Mouse (Mus musculus) limb, embryonic 14.5 days (tissue): ENCODE measurements around the gene 1110002E22Rik. TPM values are rescaled to one million over a fixed set of nuclear protein-coding genes. Genes with fewer than 3 reads are reported as not detected.

Experiments used
- ATAC-seq: fragments of 200-750 bp; cut with Nextera tagmentation; 2 replicates; pipeline ENCODE4 v1.8.0; 2017; ENCODE audit warnings: low read depth, moderate number of reproducible peaks, moderate TSS enrichment; ENCODE audit not compliant: low FRiP score
- DNase-seq: peaks from one replicate; pipeline ENCODE4 v3.0.0-alpha.2; 2015; ENCODE audit warnings: low spot score
- H3K27ac ChIP-seq: fragments of 300-500 bp; sonication (generic); replicated peaks from 2 replicates; pipeline ENCODE4 v1.5.1; 2014; ENCODE audit warnings: low read depth, mild to moderate bottlenecking, low read length, moderate library complexity, mixed read lengths
- H3K27me3 ChIP-seq: fragments of 300-500 bp; sonication (generic); 2 replicates; pipeline ENCODE4 v1.6.1; 2014; ENCODE audit warnings: low read length, mixed read lengths; ENCODE audit not compliant: control insufficient read depth, insufficient read depth
- H3K36me3 ChIP-seq: fragments of 300-500 bp; sonication (generic); 2 replicates; pipeline ENCODE4 v1.6.1; 2014; ENCODE audit warnings: mild to moderate bottlenecking, low read length, moderate library complexity, mixed read lengths; ENCODE audit not compliant: control insufficient read depth, insufficient read depth
- H3K4me1 ChIP-seq: fragments of 300-500 bp; sonication (generic); 2 replicates; pipeline ENCODE4 v1.6.1; 2014; ENCODE audit warnings: antibody characterized with exemption, low read length, mixed read lengths; ENCODE audit not compliant: control insufficient read depth, insufficient read depth
- H3K4me2 ChIP-seq: fragments of 300-500 bp; sonication (generic); replicated peaks from 2 replicates; pipeline ENCODE4 v1.6.1; 2014; ENCODE audit warnings: low read depth, mild to moderate bottlenecking, low read length, moderate library complexity; ENCODE audit not compliant: severe bottlenecking
- H3K4me3 ChIP-seq: fragments of 300-500 bp; sonication (generic); replicated peaks from 2 replicates; pipeline ENCODE4 v1.5.1; 2014; ENCODE audit warnings: low read length
- H3K9ac ChIP-seq: fragments of 300-500 bp; sonication (generic); 2 replicates; pipeline ENCODE4 v1.6.1; 2014; ENCODE audit warnings: mild to moderate bottlenecking, low read depth, low read length, moderate library complexity; ENCODE audit not compliant: severe bottlenecking
- H3K9me3 ChIP-seq: fragments of 300-500 bp; sonication (generic); 2 replicates; pipeline ENCODE4 v1.6.1; 2016; ENCODE audit warnings: low read length; ENCODE audit not compliant: control insufficient read depth
- POLR2A ChIP-seq: fragments of 200-500 bp; IDR thresholded peaks from 2 replicates; pipeline ENCODE4 v1.8.0; 2012; ENCODE audit warnings: inconsistent platforms, mild to moderate bottlenecking, moderate library complexity, borderline replicate concordance; ENCODE audit not compliant: insufficient read depth, insufficient read length; ENCODE audit errors: extremely low read depth
- WGBS: fragments of 180-500 bp; shearing (Covaris S2); extraction: QIAGEN DNeasy Blood & Tissue Kit; methylation state at CpG from one replicate; pipeline ENCODE4 v1.1.7; 2014; 5-methylcytosine and 5-hydroxymethylcytosine counted together
- polyA plus RNA-seq, 2 experiments: library from polyadenylated mRNA; depleted of rRNA in 1 of 2; stranded (reverse) in 1 of 2; unstranded in 1 of 2; fragments of >200 nt; fragmentation: Nextera tagmentation in 1 of 2; extraction: Ambion mirVana in 1 of 2; gene quantifications; 2 replicates each; pipeline versions ENCODE4 v1.2.1 to v1.2.3; 2012 to 2014

1110002E22Rik gene
- polyA plus RNA-seq, 2 experiments = 3.2 to 4.0 TPM

DNA sequence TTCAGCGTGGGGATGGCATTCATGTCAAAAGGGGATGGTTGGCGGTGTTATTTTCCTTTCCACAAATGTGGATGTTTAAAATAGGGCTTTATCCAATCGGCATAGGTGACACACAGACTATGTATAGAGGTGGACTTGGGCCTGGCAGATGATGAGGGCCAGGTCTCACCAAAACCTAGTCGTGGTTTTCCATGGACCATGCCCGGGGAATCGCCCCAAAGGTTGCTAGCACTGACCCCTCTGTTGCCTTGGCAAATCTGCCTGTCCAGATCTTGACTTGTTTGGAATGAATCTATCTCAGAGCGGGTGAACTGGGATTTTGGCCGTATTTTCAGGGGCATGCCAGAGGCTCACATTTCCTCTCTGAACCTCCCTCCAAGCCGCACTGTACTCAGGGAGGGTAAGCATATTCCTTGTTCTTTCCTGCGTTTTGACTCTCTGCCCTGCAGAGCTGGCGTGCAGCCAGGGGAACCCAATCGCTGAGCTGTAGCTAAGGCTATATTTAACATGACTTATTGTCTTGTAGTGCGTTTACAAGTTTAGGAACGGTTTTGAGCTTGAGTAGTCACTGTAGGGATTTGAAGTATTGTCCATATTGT, 1.0 kb upstream of the 1110002E22Rik start:
- H3K4me2 ChIP-seq = no peak overlapping the region; the same call in 1 of the 2 replicates
- TF ChIP-seq POLR2A = no peak
- no peaks in the 10 kb centered on the region for H3K36me3 ChIP-seq
- peak overlapping the region; percentile 44; the same call in 1 of the 2 replicates for H3K27ac ChIP-seq
- DNase-seq (peak; percentile 80), ATAC-seq (peak; percentile 62)
- H3K9me3 ChIP-seq = no peaks in the 10 kb centered on the region
- H3K9ac ChIP-seq = no peak overlapping the region
- H3K4me3 ChIP-seq = no peak overlapping the region
- 38% methylated on average over 14 of the region's 14 CpGs for WGBS
- H3K4me1 ChIP-seq = peaks cover 14% of the 10 kb centered on the region
- H3K27me3 ChIP-seq = no peaks in the 10 kb centered on the region

DNA sequence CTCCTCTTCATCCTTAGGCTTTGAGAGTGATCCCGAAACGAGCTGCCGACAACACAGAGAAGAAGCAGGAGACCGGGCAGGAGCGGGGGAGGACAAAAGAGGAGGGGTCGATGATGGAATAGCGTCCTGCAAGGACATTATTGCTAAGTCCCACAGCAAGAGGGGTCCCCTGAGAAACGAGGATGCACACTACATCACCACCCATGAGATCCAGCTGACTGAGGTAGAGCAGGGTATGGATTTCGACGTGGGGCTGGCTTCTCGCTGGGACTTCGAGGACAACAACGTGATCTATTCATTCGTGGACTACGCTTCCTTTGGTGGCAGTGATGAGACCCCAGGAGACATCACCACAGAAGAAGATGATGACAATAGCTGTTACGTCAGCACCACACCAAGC, 1.1 kb downstream of the 1110002E22Rik start:
- no peak for DNase-seq
- no peak for TF ChIP-seq POLR2A
- H3K4me3 ChIP-seq = no peak overlapping the region
- 89% methylated on average over 16 of the region's 16 CpGs for WGBS
- H3K27ac ChIP-seq = no peak overlapping the region
- H3K9me3 ChIP-seq = no peaks in the 10 kb centered on the region
- ATAC-seq = no peak
- H3K9ac ChIP-seq = no peak overlapping the region
- no peaks in the 10 kb centered on the region for H3K36me3 ChIP-seq
- H3K4me1 ChIP-seq = peaks cover 14% of the 10 kb centered on the region
- no peaks in the 10 kb centered on the region for H3K27me3 ChIP-seq
- H3K4me2 ChIP-seq = no peak overlapping the region

DNA sequence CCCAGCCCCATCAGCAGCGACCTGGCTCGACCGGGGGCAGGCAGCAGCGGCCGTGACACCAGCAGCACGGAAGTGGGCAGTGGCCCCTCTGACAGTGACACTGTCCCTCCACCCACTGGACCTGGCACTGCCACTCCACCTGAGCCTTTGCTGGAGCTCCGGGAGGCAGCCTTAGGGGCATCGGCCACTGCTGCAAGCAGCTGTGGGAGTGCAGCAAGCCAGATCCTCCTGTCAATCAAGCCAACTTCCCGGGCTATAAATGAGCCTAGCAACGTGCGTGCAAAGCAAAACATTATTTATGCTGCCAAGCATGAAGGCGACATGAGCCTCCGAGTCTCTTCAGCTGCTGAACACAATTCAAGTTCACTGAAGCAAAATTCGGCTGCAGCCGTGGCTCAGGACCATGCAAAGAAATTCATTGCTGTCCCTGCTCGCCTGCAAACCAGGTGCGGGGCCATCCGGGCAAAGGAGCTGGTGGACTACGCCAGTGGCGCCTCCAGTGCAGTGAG, 1.6 kb downstream of the 1110002E22Rik start:
- Histone ChIP-seq H3K4me3 (no peak overlapping the region), H3K27me3 (no peaks in the 10 kb centered on the region), H3K9me3 (no peaks in the 10 kb centered on the region), H3K4me2 (0 out of 2 replicates have a peak overlapping the region, but pooled peaks have one; percentile 14), H3K36me3 (no peaks in the 10 kb centered on the region), H3K9ac (no peak overlapping the region), H3K4me1 (peaks cover 14% of the 10 kb centered on the region), H3K27ac (no peak overlapping the region)
- DNase-seq (peak; percentile 33), ATAC-seq (peak; percentile 53)
- 80% methylated on average over 20 of the region's 20 CpGs for WGBS
- no peak for TF ChIP-seq POLR2A

GRCm38 (mm10) chr3:138067288-138067687, 2.4 kb downstream of the 1110002E22Rik start, which contains the start of gene Gm5105:
Gene Gm5105, minus strand, starts transcription at chr3:138067388.
- peaks cover 14% of the 10 kb centered on the region for H3K4me1 ChIP-seq
- H3K27ac ChIP-seq = no peak within 1 kb of the TSS
- TF ChIP-seq POLR2A = no peak
- H3K27me3 ChIP-seq = no peaks in the 10 kb centered on the region
- DNase-seq (no peak), ATAC-seq (no peak)
- H3K4me2 ChIP-seq = peak within 1 kb of the TSS; percentile 14; the same call in 1 of the 2 replicates
- H3K4me3 ChIP-seq = no peak within 1 kb of the TSS
- no peak within 1 kb of the TSS for H3K9ac ChIP-seq
- no peaks in the 10 kb centered on the region for H3K9me3 ChIP-seq
- H3K36me3 ChIP-seq = no peaks in the 10 kb centered on the region
- 91% methylated on average over 12 of the region's 12 CpGs for WGBS

DNA sequence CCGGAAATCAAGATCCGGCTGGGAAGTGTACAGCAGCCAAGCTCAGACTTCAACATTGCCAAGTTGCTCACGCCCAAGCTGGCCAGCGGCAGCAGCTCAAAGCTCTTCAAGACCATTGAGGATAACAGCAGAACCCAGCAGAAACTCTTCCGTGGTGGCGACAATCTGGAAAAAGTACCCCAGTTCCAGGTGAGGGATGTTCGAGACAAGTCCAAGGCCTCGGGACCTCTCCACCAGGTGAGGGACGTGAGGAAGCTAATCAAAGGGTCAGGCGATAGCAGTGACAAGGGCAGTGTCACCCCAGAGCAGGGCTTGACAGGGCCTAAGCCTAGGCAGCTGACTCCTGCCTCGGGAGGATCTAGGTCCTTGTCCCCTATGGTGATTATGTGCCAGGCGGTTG, 3.3 kb downstream of the 1110002E22Rik start:
- ATAC-seq = no peak
- Histone ChIP-seq H3K27me3 (no peaks in the 10 kb centered on the region), H3K36me3 (no peaks in the 10 kb centered on the region), H3K9ac (no peak overlapping the region), H3K4me3 (no peak overlapping the region), H3K4me2 (no peak overlapping the region), H3K4me1 (peaks cover 14% of the 10 kb centered on the region), H3K9me3 (no peaks in the 10 kb centered on the region), H3K27ac (no peak overlapping the region)
- no peak for DNase-seq
- WGBS = 94% methylated on average over 12 of the region's 12 CpGs
- no peak for TF ChIP-seq POLR2A
